Mouse (Mus musculus): Measurements from ENCODE around the gene Hcn3.
"Not testable (repeated sequence)": the region's sequence is repeated elsewhere in the genome, so short reads cannot be mapped to it uniquely, and the experiment has no call there.

The Hcn3 gene

GRCm38 (mm10) chr3:89179056-89179455 lies 19.1 kb upstream of the Hcn3 start:
- no peak for DNase-seq

GRCm38 (mm10) chr3:89178107-89178385 lies 18.1 kb upstream of the Hcn3 start:
- DNase-seq = no peak

- DNase-seq = peak; percentile 95
Measured at GRCm38 (mm10) chr3:89177242-89178106, 17.5 kb upstream of the Hcn3 start, which contains the start of gene Scamp3. Gene Scamp3, plus strand, starts transcription at chr3:89177473.

GRCm38 (mm10) chr3:89176421-89176820 lies 16.4 kb upstream of the Hcn3 start:
- DNase-seq = no peak

- no peak for DNase-seq
Measured at GRCm38 (mm10) chr3:89175544-89175943, 15.5 kb upstream of the Hcn3 start.

GRCm38 (mm10) chr3:89174844-89175243 lies 14.8 kb upstream of the Hcn3 start:
- DNase-seq = no peak

- no peak for DNase-seq
Measured at GRCm38 (mm10) chr3:89166945-89167344, 6.9 kb upstream of the Hcn3 start.

- no peak for DNase-seq
Measured at GRCm38 (mm10) chr3:89165268-89165870, 5.4 kb upstream of the Hcn3 start.

- peak; percentile 92 for DNase-seq
Measured at GRCm38 (mm10) chr3:89164506-89165267, 4.7 kb upstream of the Hcn3 start, which contains the start of gene Clk2. Gene Clk2, plus strand, starts transcription at chr3:89164795.

- no peak for DNase-seq
Measured at GRCm38 (mm10) chr3:89163643-89164245, 3.7 kb upstream of the Hcn3 start.

GRCm38 (mm10) chr3:89163123-89163522 lies 3.1 kb upstream of the Hcn3 start:
- DNase-seq = peak; percentile 27

- no peak for DNase-seq
Measured at GRCm38 (mm10) chr3:89161786-89162185, 1.8 kb upstream of the Hcn3 start.

GRCm38 (mm10) chr3:89161207-89161606 lies 1.2 kb upstream of the Hcn3 start:
- not testable (repeated sequence) for DNase-seq

- no peak for DNase-seq
Measured at GRCm38 (mm10) chr3:89159211-89159610, 785 bp downstream of the Hcn3 start.

GRCm38 (mm10) chr3:89158651-89159050 lies 1.3 kb downstream of the Hcn3 start:
- DNase-seq = no peak

GRCm38 (mm10) chr3:89156951-89157350 lies 3.0 kb downstream of the Hcn3 start:
- DNase-seq = no peak

GRCm38 (mm10) chr3:89152084-89152835 lies 7.7 kb downstream of the Hcn3 start:
- DNase-seq = no peak

- no peak for DNase-seq
Measured at GRCm38 (mm10) chr3:89148567-89148966, 11.4 kb downstream of the Hcn3 start.

- no peak for DNase-seq
Measured at GRCm38 (mm10) chr3:89147979-89148311, 12.1 kb downstream of the Hcn3 start.

- DNase-seq = no peak
Measured at GRCm38 (mm10) chr3:89147101-89147978, 12.7 kb downstream of the Hcn3 start.

- DNase-seq = no peak
Measured at GRCm38 (mm10) chr3:89145566-89145965, 14.4 kb downstream of the Hcn3 start.

- DNase-seq = no peak
Measured at GRCm38 (mm10) chr3:89144821-89145220, 15.2 kb downstream of the Hcn3 start.

All from cerebellum, adult 9-10 months (tissue).